Mouse (Mus musculus): Measurements from ENCODE around the gene Nfx1.

DNA sequence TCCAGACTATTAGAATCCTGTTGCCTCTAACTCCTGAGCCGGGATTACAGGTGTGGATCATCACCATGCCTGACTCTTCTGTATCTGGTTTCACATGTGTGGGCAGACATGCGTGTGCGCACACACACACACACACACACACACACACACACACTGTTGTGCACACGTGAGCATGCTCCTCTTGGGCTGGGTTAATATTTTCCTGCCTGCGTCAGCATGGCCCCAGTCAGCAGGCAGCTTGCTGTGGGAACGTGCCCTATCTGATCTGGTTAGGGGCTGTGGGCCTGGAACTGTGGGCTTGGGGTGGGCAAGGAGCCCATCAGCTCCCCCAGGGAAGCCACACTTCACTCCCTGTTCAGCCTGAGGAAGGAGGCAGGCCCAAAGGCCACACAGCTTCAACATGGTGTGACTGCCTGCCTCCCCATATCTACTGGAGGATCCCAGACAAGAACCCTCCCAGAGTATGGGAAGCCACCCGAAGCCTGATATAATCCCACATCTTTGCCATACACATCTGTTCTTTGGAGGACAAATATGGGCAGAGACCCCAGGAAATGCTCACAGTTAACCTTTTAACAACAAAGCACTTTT lies 86.1 kb downstream of the Nfx1 start:
- TF ChIP-seq CTCF (IDR thresholded peaks at IDR 0.05; ENCODE audit: borderline replicate concordance, extremely low read depth, insufficient read depth, insufficient read length): no peak
- no peak for TF ChIP-seq POLR2A (IDR thresholded peaks at IDR 0.05; ENCODE audit: borderline replicate concordance, extremely low read depth, insufficient read depth, insufficient read length, poor library complexity, severe bottlenecking)

Measured in brain, embryonic 14.5 days (tissue).